ENCODE assay signal across 7 mouse cellular contexts in genomic region chr2:103670276-103670680, GRCm38 (mm10).
A peak's percentile ranks its signal among the peaks of the same experiment; 100 is the strongest.
DNase-seq lines count a peak whose midpoint lies in the region; ATAC-seq and TF ChIP-seq lines count a peak whose summit lies in the region.

No protein-coding gene starts in this region.

- H3K4me3 ChIP-seq in embryonic facial prominence, embryonic 15.5 days (replicated peaks): no peak overlapping the region
- H3K4me3 ChIP-seq in heart, embryonic 10.5 days: no peak overlapping the region
- H3K4me3 ChIP-seq in lung, embryonic 14.5 days (ENCODE audit: low read depth, low read length): no peak overlapping the region

- 0 out of 2 replicates have a peak overlapping the region, but pooled peaks have one; percentile 5 for H3K27ac ChIP-seq in embryonic facial prominence, embryonic 15.5 days (replicated peaks)
- peak overlapping the region; percentile 77 for H3K27ac ChIP-seq in heart, embryonic 10.5 days
- no peak overlapping the region; the same call in 1 of the 2 replicates for H3K27ac ChIP-seq in lung, embryonic 14.5 days (ENCODE audit: low read depth)

- H3K36me3 ChIP-seq in embryonic facial prominence, embryonic 15.5 days: no peaks in the 10 kb centered on the region
- no peaks in the 10 kb centered on the region for H3K36me3 ChIP-seq in heart, embryonic 10.5 days
- no peaks in the 10 kb centered on the region for H3K36me3 ChIP-seq in lung, embryonic 14.5 days (ENCODE audit: insufficient read depth)

- DNase-seq in adrenal gland, adult 2 months: peak; percentile 90
- peak; percentile 93 for DNase-seq in heart, embryonic 10.5 days (ENCODE audit: low spot score)
- DNase-seq in kidney, postnatal 14 days: peak; percentile 31
- peak; percentile 55 for DNase-seq in lung, embryonic 14.5 days
- peak; percentile 52 to 64 for DNase-seq in right cerebral cortex, postnatal 36 days (ENCODE audit: low spot score in 2 of 2)

- TF ChIP-seq CTCF in lung, embryonic 14.5 days (IDR thresholded peaks at IDR 0.05; ENCODE audit: low read depth): no peak

- peaks cover 34% of the 10 kb centered on the region for H3K4me1 ChIP-seq in embryonic facial prominence, embryonic 15.5 days
- peaks cover 60% of the 10 kb centered on the region for H3K4me1 ChIP-seq in heart, embryonic 10.5 days
- no peaks in the 10 kb centered on the region for H3K4me1 ChIP-seq in lung, embryonic 14.5 days (ENCODE audit: insufficient read depth)

- no peaks in the 10 kb centered on the region for H3K9me3 ChIP-seq in embryonic facial prominence, embryonic 15.5 days (replicated peaks)
- H3K9me3 ChIP-seq in heart, embryonic 10.5 days: no peaks in the 10 kb centered on the region
- H3K9me3 ChIP-seq in lung, embryonic 14.5 days (ENCODE audit: low read depth, low read length): no peaks in the 10 kb centered on the region

- 46% methylated on average over 3 of the region's 3 CpGs for WGBS in embryonic facial prominence, embryonic 15.5 days
- 22% methylated on average over 3 of the region's 3 CpGs for WGBS in heart, embryonic 10.5 days
- 55% methylated on average over 3 of the region's 3 CpGs for WGBS in lung, embryonic 14.5 days

- H3K4me2 ChIP-seq in embryonic facial prominence, embryonic 15.5 days (replicated peaks): no peak overlapping the region
- H3K4me2 ChIP-seq in lung, embryonic 14.5 days: no peak overlapping the region

- ATAC-seq in embryonic facial prominence, embryonic 15.5 days (ENCODE audit: insufficient number of reproducible peaks, low FRiP score, low TSS enrichment, low read depth): peak; percentile 76
- peak; percentile 53 for ATAC-seq in lung, embryonic 14.5 days (ENCODE audit: insufficient read depth)
- no peak for ATAC-seq in megakaryocyte, adult 5-6 weeks (ENCODE audit: poor library complexity, severe bottlenecking)

- no peaks in the 10 kb centered on the region for H3K27me3 ChIP-seq in embryonic facial prominence, embryonic 15.5 days
- no peaks in the 10 kb centered on the region for H3K27me3 ChIP-seq in heart, embryonic 10.5 days (ENCODE audit: insufficient read depth, poor library complexity, severe bottlenecking)
- no peaks in the 10 kb centered on the region for H3K27me3 ChIP-seq in lung, embryonic 14.5 days (ENCODE audit: insufficient read depth, low read length)

- no peak overlapping the region for H3K9ac ChIP-seq in embryonic facial prominence, embryonic 15.5 days
- no peak overlapping the region for H3K9ac ChIP-seq in lung, embryonic 14.5 days

Comparison
In these comparisons a context has a peak if more than half of its experiments do, and no peak if none do; other contexts are left out.
1. DNase-seq: peak in every context shown above with its lines; median percentile 93 in heart, embryonic 10.5 days; 90 in adrenal gland, adult 2 months; 58 in right cerebral cortex, postnatal 36 days; 55 in lung, embryonic 14.5 days; 31 in kidney, postnatal 14 days.